Mouse (Mus musculus): ENCODE data around the gene Tns1. TPM values are rescaled to one million over a fixed set of nuclear protein-coding genes. Genes with fewer than 3 reads are reported as not detected.
A peak's percentile ranks its signal among the peaks of the same experiment; 100 is the strongest.
"Not testable (repeated sequence)": the region's sequence is repeated elsewhere in the genome, so short reads cannot be mapped to it uniquely, and the experiment has no call there.

Gene Tns1
- polyA plus RNA-seq, 1 experiment from 2014 or later: 15.3 TPM

GRCm38 (mm10) chr1:73905811-73906190, 218.4 kb downstream of the Tns1 start:
- Histone ChIP-seq H3K27me3 (ENCODE audit: insufficient read depth, poor library complexity, severe bottlenecking) (no peaks in the 10 kb centered on the region; the same call in 1 of the 2 replicates), H3K27ac (no peak overlapping the region), H3K36me3 (no peaks in the 10 kb centered on the region), H3K4me1 (replicated peaks) (peaks cover 38% of the 10 kb centered on the region), H3K9me3 (no peaks in the 10 kb centered on the region), H3K4me3 (no peak overlapping the region)
- DNase-seq (ENCODE audit: low spot score): no peak
- WGBS: 72% methylated on average over 5 of the region's 5 CpGs

DNA sequence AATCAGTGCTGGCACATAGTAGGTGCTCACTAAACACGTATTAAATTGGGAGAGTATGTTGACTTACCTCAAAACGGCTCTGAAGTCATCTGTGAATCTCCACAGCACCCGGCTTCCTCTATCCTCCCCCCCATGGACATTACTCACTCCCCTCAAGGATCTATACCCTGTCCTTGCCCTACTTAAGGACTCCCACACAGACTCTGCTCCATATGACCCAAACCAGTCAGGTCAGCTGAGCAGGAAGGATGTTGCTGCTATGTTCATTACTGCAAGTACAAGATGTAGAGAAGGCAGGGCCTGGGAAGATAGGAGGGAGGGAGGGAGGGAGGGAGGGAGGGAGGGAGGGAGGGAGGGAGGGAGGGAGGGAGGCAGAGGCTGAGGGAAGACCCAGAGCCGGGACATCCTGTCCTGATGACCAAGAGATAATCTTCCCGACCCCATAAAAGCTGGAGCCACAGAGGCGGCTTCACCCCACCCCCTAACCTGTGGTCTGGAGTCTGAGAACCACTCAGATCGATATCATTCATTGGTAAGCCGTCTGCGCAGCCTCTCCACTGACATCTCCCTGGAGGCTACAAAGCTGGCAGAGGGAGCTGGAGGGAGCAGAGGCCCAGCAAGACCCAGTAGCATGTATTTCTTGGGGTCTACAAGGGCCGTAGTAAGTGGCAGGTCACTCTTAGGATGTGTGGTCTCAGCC, 219.0 kb downstream of the Tns1 start:
- no peak for DNase-seq (ENCODE audit: low spot score)
- H3K9me3 ChIP-seq: no peaks in the 10 kb centered on the region
- no peaks in the 10 kb centered on the region for H3K36me3 ChIP-seq
- H3K4me3 ChIP-seq: no peak overlapping the region
- peaks cover 35% of the 10 kb centered on the region for H3K4me1 ChIP-seq (replicated peaks)
- H3K27me3 ChIP-seq (ENCODE audit: insufficient read depth, poor library complexity, severe bottlenecking): no peaks in the 10 kb centered on the region; the same call in 1 of the 2 replicates
- 69% methylated on average over 10 of the region's 10 CpGs for WGBS
- H3K27ac ChIP-seq: no peak overlapping the region

DNA sequence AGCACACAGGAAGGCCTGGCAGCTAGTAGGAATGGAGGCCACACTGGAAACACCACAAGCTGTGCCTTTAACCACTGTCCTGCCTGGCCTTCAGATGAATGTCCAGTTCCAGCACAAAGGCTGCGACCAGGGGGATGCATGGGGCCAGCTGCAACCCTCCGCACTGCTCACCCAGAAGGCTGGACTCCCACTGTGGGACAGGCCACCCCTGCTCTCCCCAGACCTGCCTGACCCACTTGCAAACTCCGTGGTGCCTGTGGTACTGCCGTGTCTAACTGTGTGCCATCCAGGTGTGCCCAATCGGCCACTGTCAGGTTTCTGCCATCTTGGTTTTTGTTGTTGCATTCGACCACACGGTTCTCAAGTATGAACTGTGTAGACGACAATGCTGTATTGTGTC, 219.6 kb downstream of the Tns1 start:
- no peaks in the 10 kb centered on the region for H3K9me3 ChIP-seq
- WGBS: 87% methylated on average over 8 of the region's 8 CpGs
- DNase-seq (ENCODE audit: low spot score): no peak
- H3K27ac ChIP-seq: no peak overlapping the region
- H3K4me1 ChIP-seq (replicated peaks): peaks cover 35% of the 10 kb centered on the region
- no peaks in the 10 kb centered on the region; the same call in 1 of the 2 replicates for H3K27me3 ChIP-seq (ENCODE audit: insufficient read depth, poor library complexity, severe bottlenecking)
- H3K4me3 ChIP-seq: no peak overlapping the region
- no peaks in the 10 kb centered on the region for H3K36me3 ChIP-seq

DNA sequence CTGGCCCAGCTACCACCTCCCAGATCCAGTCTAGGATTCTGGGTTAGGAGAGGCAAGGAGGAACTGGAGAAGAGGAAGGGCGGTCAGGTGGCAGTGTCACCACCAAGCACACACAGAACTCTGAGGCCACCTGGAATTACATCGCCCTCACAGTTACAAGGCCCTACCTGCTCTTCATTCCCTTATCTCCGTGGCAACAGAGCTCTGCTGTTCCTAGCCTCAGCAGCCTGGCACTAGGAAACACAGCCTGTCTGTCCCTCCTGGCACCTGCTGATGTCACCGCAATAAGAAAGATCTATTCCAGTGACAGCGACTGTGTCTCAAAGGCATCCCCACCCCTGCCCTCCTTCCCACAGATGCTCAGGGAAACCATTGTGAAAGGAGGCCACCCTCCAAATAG, 221.2 kb downstream of the Tns1 start:
- peaks cover 19% of the 10 kb centered on the region for H3K4me1 ChIP-seq (replicated peaks)
- H3K27me3 ChIP-seq (ENCODE audit: insufficient read depth, poor library complexity, severe bottlenecking): no peaks in the 10 kb centered on the region
- H3K4me3 ChIP-seq: no peak overlapping the region
- no peak for DNase-seq (ENCODE audit: low spot score)
- no peak overlapping the region for H3K27ac ChIP-seq
- H3K9me3 ChIP-seq: no peaks in the 10 kb centered on the region
- no peaks in the 10 kb centered on the region for H3K36me3 ChIP-seq
- WGBS: 90% methylated on average over 5 of the region's 5 CpGs

DNA sequence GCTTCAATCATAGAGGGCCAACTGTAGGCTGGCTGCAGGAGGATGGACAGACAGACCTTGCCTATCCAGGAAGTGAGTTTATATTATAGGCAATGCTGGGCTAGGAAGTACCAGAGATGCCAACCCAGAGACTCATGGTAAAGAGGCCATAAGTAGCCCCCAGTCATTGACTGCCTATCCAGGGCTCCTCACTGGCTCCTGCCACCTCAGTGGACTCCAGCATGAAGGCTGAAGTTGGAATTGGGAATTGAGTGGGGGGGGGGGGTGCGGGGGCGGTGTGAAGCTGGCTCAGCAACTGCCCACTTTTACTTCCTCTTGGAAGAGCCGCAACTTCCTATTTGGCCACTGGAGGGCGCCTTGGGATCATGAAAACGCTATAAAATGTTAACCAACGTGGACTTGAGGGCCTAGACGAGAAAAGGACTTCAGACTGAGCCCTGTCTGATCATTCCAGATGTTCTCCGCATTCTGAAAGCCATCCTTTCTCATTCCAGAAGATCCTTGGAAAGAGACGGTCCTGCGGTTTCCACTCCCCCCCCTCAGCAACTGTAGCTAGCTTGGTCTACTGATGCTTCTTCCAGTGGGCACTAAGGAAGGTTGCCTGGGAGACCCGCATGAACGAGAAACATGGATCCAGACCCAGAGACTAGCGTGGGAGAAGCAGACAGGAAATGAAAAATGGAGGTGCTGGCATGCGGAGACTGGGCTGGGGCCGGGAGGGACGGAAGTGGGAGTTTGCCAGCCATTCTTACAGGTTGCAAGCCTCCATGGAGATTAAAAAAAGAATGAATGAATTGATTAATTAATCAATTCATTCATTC, 221.9 kb downstream of the Tns1 start:
- no peaks in the 10 kb centered on the region for H3K36me3 ChIP-seq
- WGBS: 22% methylated on average over 16 of the region's 16 CpGs
- no peaks in the 10 kb centered on the region for H3K9me3 ChIP-seq
- no peaks in the 10 kb centered on the region for H3K27me3 ChIP-seq (ENCODE audit: insufficient read depth, poor library complexity, severe bottlenecking)
- H3K4me3 ChIP-seq: no peak overlapping the region
- H3K27ac ChIP-seq: peak overlapping the region; percentile 47; the same call in 1 of the 2 replicates
- H3K4me1 ChIP-seq (replicated peaks): peaks cover 19% of the 10 kb centered on the region
- DNase-seq (ENCODE audit: low spot score): peak; percentile 83

DNA sequence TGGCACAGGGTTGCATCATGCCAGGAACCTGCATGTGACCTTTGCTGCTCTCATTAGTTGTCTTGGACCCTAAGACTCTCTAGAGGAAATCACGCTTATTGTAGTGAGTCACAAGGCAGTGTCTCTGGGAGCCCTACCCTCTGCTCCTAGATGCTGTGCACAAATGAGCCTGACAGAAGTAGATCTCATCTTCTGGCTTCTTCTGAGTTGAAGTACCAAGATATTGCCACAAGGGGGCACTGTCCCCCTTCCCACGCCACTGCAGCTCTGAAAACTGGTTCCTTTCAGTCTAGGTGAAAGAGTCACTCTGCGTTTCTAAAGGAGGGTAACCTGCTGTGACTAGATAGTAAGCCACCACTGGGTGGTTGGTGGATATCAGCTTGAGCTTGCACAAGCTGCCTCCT, 222.8 kb downstream of the Tns1 start:
- Histone ChIP-seq H3K27me3 (ENCODE audit: insufficient read depth, poor library complexity, severe bottlenecking) (no peaks in the 10 kb centered on the region), H3K27ac (no peak overlapping the region), H3K9me3 (no peaks in the 10 kb centered on the region), H3K4me1 (replicated peaks) (peaks cover 19% of the 10 kb centered on the region), H3K4me3 (no peak overlapping the region), H3K36me3 (no peaks in the 10 kb centered on the region)
- 7% methylated on average over 3 of the region's 3 CpGs for WGBS
- peak; percentile 75 for DNase-seq (ENCODE audit: low spot score)

- WGBS: 96% methylated on average over 6 of the region's 6 CpGs
- H3K9me3 ChIP-seq; H3K27me3 ChIP-seq (ENCODE audit: insufficient read depth, poor library complexity, severe bottlenecking); H3K4me1 ChIP-seq (replicated peaks); H3K4me3 ChIP-seq; DNase-seq (ENCODE audit: low spot score); H3K27ac ChIP-seq; H3K36me3 ChIP-seq: not testable (repeated sequence)
Measured at GRCm38 (mm10) chr1:73895451-73895850, 228.8 kb downstream of the Tns1 start.

DNA sequence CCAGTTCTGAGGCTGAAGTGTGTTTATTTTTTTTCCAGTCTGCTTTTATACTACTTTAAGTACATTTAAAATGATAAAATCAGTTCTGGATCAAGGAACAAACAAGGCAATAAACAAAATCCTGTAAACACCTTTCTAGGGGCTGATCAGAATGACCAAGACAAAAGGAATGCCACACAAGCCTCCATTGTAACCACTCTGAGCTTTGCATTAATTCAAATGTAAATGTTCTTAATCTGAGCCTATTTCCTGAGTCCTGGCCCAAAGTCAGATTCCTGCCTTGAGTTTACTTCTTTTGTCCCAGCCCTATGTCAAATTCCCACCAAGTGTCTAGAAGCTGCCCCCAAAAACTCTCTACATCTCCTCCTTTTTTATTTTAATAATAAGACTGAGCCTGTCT, 243.5 kb downstream of the Tns1 start:
- Histone ChIP-seq H3K27ac (no peak overlapping the region), H3K4me1 (replicated peaks) (no peaks in the 10 kb centered on the region), H3K27me3 (ENCODE audit: insufficient read depth, poor library complexity, severe bottlenecking) (no peaks in the 10 kb centered on the region), H3K4me3 (no peak overlapping the region), H3K36me3 (no peaks in the 10 kb centered on the region), H3K9me3 (peaks cover 17% of the 10 kb centered on the region)
- DNase-seq (ENCODE audit: low spot score): no peak

DNA sequence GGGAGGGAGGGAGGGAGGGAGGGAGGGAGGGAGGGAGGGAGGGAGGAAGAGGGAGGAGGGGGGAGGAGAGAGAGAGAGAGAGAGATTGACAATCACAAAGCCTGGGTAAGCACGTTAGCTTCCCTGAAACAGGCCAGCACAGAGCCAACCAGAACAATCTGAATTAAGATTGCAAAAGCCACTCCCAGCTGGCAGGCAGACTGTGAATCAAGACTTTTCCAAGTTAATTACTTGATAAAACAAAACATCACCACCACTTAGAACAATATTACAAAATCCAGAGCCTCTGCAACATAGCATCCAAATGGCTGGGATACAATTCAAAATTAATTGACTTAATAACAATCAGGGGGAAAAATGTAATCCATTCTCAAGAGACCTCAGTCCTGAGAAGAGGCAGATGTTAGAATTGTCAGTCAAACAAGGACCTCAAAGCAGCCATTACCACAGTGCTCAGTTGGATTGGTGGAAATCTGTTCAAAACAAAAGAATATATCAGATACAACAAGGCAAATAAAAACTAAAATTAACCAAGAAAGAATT, 248.5 kb downstream of the Tns1 start:
- WGBS: 41% methylated on average over 1 of the region's 1 CpGs
- Histone ChIP-seq H3K4me1 (replicated peaks) (no peaks in the 10 kb centered on the region), H3K36me3 (no peaks in the 10 kb centered on the region), H3K9me3 (no peaks in the 10 kb centered on the region), H3K27me3 (ENCODE audit: insufficient read depth, poor library complexity, severe bottlenecking) (no peaks in the 10 kb centered on the region), H3K4me3 (no peak overlapping the region), H3K27ac (no peak overlapping the region)
- DNase-seq (ENCODE audit: low spot score): no peak

- Histone ChIP-seq H3K4me1 (replicated peaks) (peaks cover 20% of the 10 kb centered on the region), H3K27me3 (ENCODE audit: insufficient read depth, poor library complexity, severe bottlenecking) (no peaks in the 10 kb centered on the region), H3K9me3 (no peaks in the 10 kb centered on the region), H3K4me3 (no peak overlapping the region), H3K27ac (no peak overlapping the region), H3K36me3 (no peaks in the 10 kb centered on the region)
- WGBS: 77% methylated on average over 3 of the region's 3 CpGs
- DNase-seq (ENCODE audit: low spot score): no peak
Measured at GRCm38 (mm10) chr1:73864314-73864713, 259.9 kb downstream of the Tns1 start.

GRCm38 (mm10) chr1:73863074-73863431, 261.2 kb downstream of the Tns1 start:
- WGBS: 52% methylated on average over 11 of the region's 11 CpGs
- H3K36me3 ChIP-seq: no peaks in the 10 kb centered on the region
- H3K27ac ChIP-seq: peak overlapping the region; percentile 82; the same call in 1 of the 2 replicates
- peaks cover 20% of the 10 kb centered on the region for H3K4me1 ChIP-seq (replicated peaks)
- no peaks in the 10 kb centered on the region for H3K27me3 ChIP-seq (ENCODE audit: insufficient read depth, poor library complexity, severe bottlenecking)
- no peak for DNase-seq (ENCODE audit: low spot score)
- no peaks in the 10 kb centered on the region for H3K9me3 ChIP-seq
- 0 out of 2 replicates have a peak overlapping the region, but pooled peaks have one; percentile 21 for H3K4me3 ChIP-seq

DNA sequence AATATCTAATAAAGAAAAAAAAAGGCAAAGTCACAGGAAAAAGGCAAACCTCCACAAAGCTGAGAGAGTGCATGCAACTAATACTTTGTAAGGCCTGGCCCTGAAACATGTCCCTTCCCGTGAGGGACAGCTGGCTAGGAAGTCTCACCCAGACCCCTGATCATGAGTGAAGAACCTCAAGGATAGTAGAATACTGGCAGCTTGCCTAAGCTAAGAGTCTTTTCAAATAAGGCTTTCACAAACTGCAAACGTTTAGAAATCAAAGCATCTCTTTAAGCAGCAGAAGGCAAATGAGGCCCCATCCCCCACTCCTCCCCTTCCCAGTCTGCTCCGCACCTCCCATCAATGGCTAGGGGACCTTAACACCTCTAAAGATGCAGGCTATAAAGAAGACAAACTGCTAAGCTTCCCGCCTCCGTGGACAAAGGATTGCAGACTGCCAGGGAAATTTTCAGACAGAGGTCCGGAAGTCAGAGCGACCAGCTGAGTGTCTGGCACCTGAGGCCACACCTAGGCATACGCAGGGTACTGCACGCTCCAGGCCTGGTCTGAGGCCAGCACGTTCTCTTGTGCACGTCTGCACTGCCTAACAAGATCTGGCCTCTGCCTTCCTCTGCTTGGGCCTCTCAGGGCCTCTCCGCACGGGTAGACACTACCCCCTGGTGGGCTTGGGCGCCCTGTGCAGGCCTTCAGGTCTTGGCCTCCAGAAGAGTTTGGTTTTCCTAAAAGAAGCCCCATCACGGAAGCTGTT, 261.8 kb downstream of the Tns1 start:
- Histone ChIP-seq H3K27ac (peak overlapping the region; percentile 82), H3K4me1 (replicated peaks) (peaks cover 23% of the 10 kb centered on the region), H3K27me3 (ENCODE audit: insufficient read depth, poor library complexity, severe bottlenecking) (no peaks in the 10 kb centered on the region), H3K4me3 (peak overlapping the region; percentile 21; the same call in 1 of the 2 replicates), H3K9me3 (no peaks in the 10 kb centered on the region), H3K36me3 (no peaks in the 10 kb centered on the region)
- WGBS: 23% methylated on average over 15 of the region's 15 CpGs
- peak; percentile 80 for DNase-seq (ENCODE audit: low spot score)
